Mouse (Mus musculus): ENCODE data around the gene Lenep. TPM values are rescaled to one million over a fixed set of nuclear protein-coding genes. Genes with fewer than 3 reads are reported as not detected.

The Lenep gene
- polyA plus RNA-seq (2014; fragmentation: Nextera tagmentation; extraction: Ambion mirVana), result 0.19 and 0.33 TPM in 2 replicates

DNA sequence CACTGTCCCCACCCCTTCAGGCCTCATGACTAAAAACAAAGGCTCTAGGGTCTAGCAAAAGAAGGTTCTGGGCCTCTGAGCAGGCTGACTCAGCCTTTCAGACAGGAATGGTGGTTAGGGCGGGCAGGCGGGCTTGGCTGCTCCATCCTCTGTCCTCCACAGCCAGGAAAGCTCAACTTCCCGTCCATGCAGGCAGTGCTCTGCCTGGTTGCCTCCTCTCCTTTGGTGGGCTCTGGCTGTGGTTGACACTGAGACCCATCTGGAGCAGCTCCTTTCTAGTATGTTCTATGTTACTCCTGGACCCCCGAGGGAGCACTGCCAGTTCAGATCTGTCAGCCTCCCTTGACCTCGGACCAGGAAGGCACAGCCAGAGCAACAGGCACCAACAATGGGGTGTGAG is at the start of gene Lenep:
Lenep (minus strand) TSS at position 101 of the 400 bp plus-strand sequence.
- Histone ChIP-seq H3K27ac (ENCODE audit: low read depth) (no peak within 1 kb of the TSS), H3K9ac (no peak within 1 kb of the TSS), H3K4me1 (ENCODE audit: insufficient read depth) (no peaks in the 10 kb centered on the region), H3K4me2 (no peak within 1 kb of the TSS), H3K27me3 (ENCODE audit: insufficient read depth, low read length) (no peaks in the 10 kb centered on the region), H3K36me3 (ENCODE audit: insufficient read depth) (peaks cover 12% of the 10 kb centered on the region; the same call in 1 of the 2 replicates), H3K9me3 (ENCODE audit: low read depth, low read length) (no peaks in the 10 kb centered on the region), H3K4me3 (ENCODE audit: low read depth, low read length) (no peak within 1 kb of the TSS)
- DNase-seq, result no peak
- WGBS, result 88% methylated on average over 5 of the region's 5 CpGs
- ATAC-seq (ENCODE audit: insufficient read depth), result no peak
- TF ChIP-seq CTCF (IDR thresholded peaks at IDR 0.05; ENCODE audit: low read depth), result no peak

DNA sequence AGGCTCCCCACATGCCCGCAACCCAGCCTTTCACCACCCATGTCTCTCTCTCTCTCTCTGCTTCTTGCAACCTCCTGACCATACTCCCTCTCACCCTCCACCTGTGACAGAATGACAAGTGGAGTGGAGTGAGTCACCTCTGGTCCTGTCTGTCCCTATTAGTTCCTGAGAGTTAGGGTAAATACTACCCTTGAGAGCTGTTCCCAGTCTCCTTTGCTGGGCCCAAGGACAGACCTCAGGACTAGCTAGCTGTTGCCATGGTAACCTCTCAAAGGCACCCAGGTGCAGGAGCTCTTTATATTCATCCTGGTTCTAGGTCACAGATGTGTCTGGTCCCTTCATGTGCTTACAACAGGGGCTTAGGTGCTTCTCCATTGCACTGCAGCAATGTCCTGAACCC is 49.3 kb upstream of the Lenep start:
- Histone ChIP-seq H3K27ac (ENCODE audit: low read depth) (peak overlapping the region; percentile 58; the same call in 1 of the 2 replicates), H3K9ac (no peak overlapping the region), H3K4me1 (ENCODE audit: insufficient read depth) (peaks cover 14% of the 10 kb centered on the region), H3K4me3 (ENCODE audit: low read depth, low read length) (no peak overlapping the region), H3K9me3 (ENCODE audit: low read depth, low read length) (no peaks in the 10 kb centered on the region), H3K36me3 (ENCODE audit: insufficient read depth) (0 out of 2 replicates have a peak, but pooled peaks cover 7% of the 10 kb centered on the region), H3K4me2 (no peak overlapping the region), H3K27me3 (ENCODE audit: insufficient read depth, low read length) (no peaks in the 10 kb centered on the region)
- 44% methylated on average over 1 of the region's 1 CpGs for WGBS
- ATAC-seq (ENCODE audit: insufficient read depth) (peak; percentile 37; the same call in 1 of the 2 replicates), DNase-seq (peak; percentile 60)
- TF ChIP-seq CTCF (IDR thresholded peaks at IDR 0.05; ENCODE audit: low read depth), result no peak

DNA sequence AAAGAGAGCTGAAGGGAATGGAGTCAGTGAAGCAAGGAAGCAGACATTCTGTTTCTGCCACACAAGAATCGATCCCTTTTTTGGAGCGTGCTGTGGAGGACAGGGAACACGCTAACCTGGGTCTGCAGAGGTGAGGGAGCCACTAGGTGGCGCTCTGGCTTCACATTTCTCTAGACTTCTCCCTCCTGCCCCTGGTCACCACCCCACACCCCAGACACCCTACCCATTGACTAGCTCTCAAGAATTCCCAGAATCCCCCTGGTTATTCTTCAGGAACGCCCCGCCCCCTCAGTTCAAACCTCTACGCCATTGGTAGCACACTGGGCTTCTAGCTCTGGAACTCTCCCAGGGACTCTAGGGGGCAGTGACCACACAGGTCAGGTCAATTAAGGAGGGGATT is 46.9 kb upstream of the Lenep start:
- WGBS, result 37% methylated on average over 7 of the region's 7 CpGs

DNA sequence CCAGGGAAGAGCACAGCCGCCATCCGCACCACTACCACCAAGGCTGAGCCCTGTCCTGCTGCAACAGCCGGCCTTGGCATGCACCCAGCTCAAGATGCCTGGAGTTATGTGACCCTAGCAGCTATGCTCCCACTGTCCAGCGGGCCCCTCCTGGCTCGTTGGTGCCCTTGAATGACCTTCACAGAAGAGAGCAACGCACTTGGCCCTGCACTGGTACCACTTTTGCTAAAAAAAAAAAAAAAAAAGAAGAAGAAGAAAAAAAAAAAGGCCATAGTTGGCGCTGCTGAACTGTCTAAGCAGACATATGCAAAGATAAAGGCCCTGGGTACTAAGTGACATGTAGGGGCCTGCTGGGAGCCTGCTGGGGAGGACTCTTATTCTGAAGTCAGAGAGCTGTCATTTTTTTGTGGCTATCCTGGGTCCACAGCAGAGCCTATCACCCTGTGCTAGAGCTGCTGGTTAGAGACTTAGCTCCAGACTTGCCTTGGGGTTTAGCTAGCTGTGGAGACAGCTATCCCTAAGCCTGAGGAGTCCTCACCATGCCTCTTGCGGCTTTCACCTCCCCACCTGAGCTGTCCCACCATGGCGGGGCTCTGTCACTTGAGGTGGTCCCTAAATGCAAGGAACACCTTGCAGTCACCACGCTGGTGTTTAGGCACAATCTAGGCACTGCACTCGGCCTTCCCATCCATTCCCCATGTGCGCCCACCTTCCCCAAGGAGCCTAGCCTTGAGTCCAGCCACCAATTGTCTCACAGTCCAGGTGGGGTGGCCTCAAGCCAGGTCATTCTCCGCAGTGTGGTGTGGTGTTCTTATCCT is 46.3 kb upstream of the Lenep start:
- 39% methylated on average over 13 of the region's 13 CpGs for WGBS
- H3K27ac ChIP-seq (ENCODE audit: low read depth), result peak overlapping the region; percentile 76
- no peak for TF ChIP-seq CTCF (IDR thresholded peaks at IDR 0.05; ENCODE audit: low read depth)
- H3K36me3 ChIP-seq (ENCODE audit: insufficient read depth), result peaks cover 19% of the 10 kb centered on the region; the same call in 1 of the 2 replicates
- ATAC-seq (ENCODE audit: insufficient read depth) (peak; percentile 87), DNase-seq (peak; percentile 80)
- no peaks in the 10 kb centered on the region for H3K27me3 ChIP-seq (ENCODE audit: insufficient read depth, low read length)
- peaks cover 14% of the 10 kb centered on the region for H3K4me1 ChIP-seq (ENCODE audit: insufficient read depth)
- peak overlapping the region; percentile 40 for H3K4me2 ChIP-seq
- no peaks in the 10 kb centered on the region for H3K9me3 ChIP-seq (ENCODE audit: low read depth, low read length)
- no peak overlapping the region for H3K4me3 ChIP-seq (ENCODE audit: low read depth, low read length)
- no peak overlapping the region for H3K9ac ChIP-seq

More for the DNA sequence above, 46.9 kb upstream of the Lenep start:
- Histone ChIP-seq H3K36me3 (ENCODE audit: insufficient read depth) (peaks cover 19% of the 10 kb centered on the region; the same call in 1 of the 2 replicates), H3K4me2 (peak overlapping the region; percentile 40), H3K27me3 (ENCODE audit: insufficient read depth, low read length) (no peaks in the 10 kb centered on the region), H3K27ac (ENCODE audit: low read depth) (peak overlapping the region; percentile 50; the same call in 1 of the 2 replicates), H3K9ac (no peak overlapping the region), H3K4me3 (ENCODE audit: low read depth, low read length) (no peak overlapping the region), H3K9me3 (ENCODE audit: low read depth, low read length) (no peaks in the 10 kb centered on the region), H3K4me1 (ENCODE audit: insufficient read depth) (peaks cover 14% of the 10 kb centered on the region)
- DNase-seq (peak; percentile 83), ATAC-seq (ENCODE audit: insufficient read depth) (peak; percentile 39; the same call in 1 of the 2 replicates)
- TF ChIP-seq CTCF (IDR thresholded peaks at IDR 0.05; ENCODE audit: low read depth), result peak; percentile 77

DNA sequence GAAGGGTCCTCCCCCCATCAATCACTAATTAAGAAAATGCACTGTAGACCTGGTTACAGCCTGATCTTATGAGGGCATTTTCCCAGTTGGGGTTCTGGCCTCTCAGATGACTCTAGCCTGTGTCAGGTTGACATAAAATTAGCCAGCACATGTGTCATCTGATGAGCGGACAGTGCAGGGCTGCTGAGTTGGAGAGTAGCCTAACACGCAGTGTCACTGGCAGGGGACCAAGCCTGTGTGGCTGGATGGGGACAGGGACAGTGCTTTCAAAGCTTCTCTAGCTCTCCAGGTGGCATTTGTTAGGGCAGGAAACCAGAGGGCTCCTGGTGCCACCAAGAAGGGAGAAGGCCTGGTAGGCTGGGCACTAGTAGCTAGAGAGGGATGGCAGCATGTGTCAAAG is 38.1 kb upstream of the Lenep start:
- no peak overlapping the region for H3K9ac ChIP-seq
- TF ChIP-seq CTCF (IDR thresholded peaks at IDR 0.05; ENCODE audit: low read depth), result no peak
- WGBS, result 75% methylated on average over 2 of the region's 2 CpGs

DNA sequence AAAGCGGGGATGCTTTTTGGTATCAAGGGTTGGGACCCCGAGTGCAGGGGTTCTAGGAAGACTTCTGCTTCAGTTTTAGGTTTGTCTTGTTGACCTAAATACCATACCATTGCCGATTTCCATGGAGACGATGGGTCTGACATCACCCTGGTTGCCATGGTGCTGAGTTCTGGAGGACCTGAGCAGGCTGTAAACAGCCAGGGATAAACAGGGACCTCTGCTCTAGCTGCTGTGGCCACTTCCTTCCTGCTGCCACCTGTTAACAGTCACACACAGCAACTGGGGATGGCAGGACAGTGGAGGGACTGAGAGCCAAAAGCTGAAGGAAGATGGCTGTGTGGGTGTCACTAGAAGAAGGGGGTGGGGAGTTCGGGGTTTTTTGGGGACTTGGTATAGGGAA is 34.7 kb upstream of the Lenep start:
- DNase-seq (peak; percentile 32), ATAC-seq (ENCODE audit: insufficient read depth) (peak; percentile 13; the same call in 1 of the 2 replicates)
- peak overlapping the region; percentile 46 for H3K4me3 ChIP-seq (ENCODE audit: low read depth, low read length)
- no peak for TF ChIP-seq CTCF (IDR thresholded peaks at IDR 0.05; ENCODE audit: low read depth)
- H3K27me3 ChIP-seq (ENCODE audit: insufficient read depth, low read length), result no peaks in the 10 kb centered on the region
- WGBS, result 34% methylated on average over 5 of the region's 5 CpGs
- H3K27ac ChIP-seq (ENCODE audit: low read depth), result peak overlapping the region; percentile 65
- peaks cover 6% of the 10 kb centered on the region; the same call in 1 of the 2 replicates for H3K4me1 ChIP-seq (ENCODE audit: insufficient read depth)
- H3K4me2 ChIP-seq, result peak overlapping the region; percentile 73
- no peaks in the 10 kb centered on the region for H3K9me3 ChIP-seq (ENCODE audit: low read depth, low read length)
- H3K9ac ChIP-seq, result peak overlapping the region; percentile 53
- peaks cover 26% of the 10 kb centered on the region for H3K36me3 ChIP-seq (ENCODE audit: insufficient read depth)

More for the DNA sequence above, 38.1 kb upstream of the Lenep start:
- ATAC-seq (ENCODE audit: insufficient read depth) (no peak), DNase-seq (no peak)
- Histone ChIP-seq H3K4me2 (no peak overlapping the region), H3K36me3 (ENCODE audit: insufficient read depth) (0 out of 2 replicates have a peak, but pooled peaks cover 2% of the 10 kb centered on the region), H3K27me3 (ENCODE audit: insufficient read depth, low read length) (no peaks in the 10 kb centered on the region), H3K27ac (ENCODE audit: low read depth) (no peak overlapping the region), H3K9me3 (ENCODE audit: low read depth, low read length) (no peaks in the 10 kb centered on the region), H3K4me1 (ENCODE audit: insufficient read depth) (peaks cover 6% of the 10 kb centered on the region; the same call in 1 of the 2 replicates), H3K4me3 (ENCODE audit: low read depth, low read length) (no peak overlapping the region)

All from lung, embryonic 14.5 days (tissue).